Mouse (Mus musculus): ENCODE measurements around the gene Ppp2r3c. TPM values are rescaled to one million over a fixed set of nuclear protein-coding genes. Genes with fewer than 3 reads are reported as not detected.

The Ppp2r3c gene
- total and polyA plus RNA-seq, 2 experiments from 2014 or later, result 4.0 to 10.1 TPM

DNA sequence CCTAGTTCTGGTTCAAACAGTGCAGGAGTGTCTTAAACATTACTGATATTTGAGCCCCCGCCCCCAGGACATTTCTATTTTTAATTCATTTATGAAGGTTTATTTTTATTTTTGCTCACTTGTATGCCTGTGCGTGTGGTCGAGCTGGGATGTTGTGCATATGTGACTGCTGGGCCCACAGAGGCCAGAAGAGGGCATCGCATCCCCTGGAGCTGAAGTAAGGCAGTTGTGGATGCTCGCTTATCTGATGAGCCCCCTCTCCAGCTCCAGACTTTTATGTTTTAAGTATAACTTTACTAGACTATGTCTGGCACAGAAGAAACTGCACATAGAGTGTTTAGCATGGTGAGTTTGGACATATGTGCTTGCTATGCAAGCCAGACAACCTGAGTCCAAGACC, 11.1 kb upstream of the Ppp2r3c start:
- ATAC-seq (ENCODE audit: insufficient read depth, low read depth) (no peak), DNase-seq (ENCODE audit: low spot score) (no peak)
- 85% methylated on average over 5 of the region's 5 CpGs for WGBS
- Histone ChIP-seq H3K9me3 (replicated peaks; ENCODE audit: control insufficient read depth, low read length) (no peaks in the 10 kb centered on the region), H3K9ac (replicated peaks; ENCODE audit: low read depth, low read length) (no peak overlapping the region), H3K4me1 (ENCODE audit: control insufficient read depth, insufficient read depth) (no peaks in the 10 kb centered on the region), H3K27ac (ENCODE audit: low read depth) (no peak overlapping the region), H3K36me3 (replicated peaks; ENCODE audit: control insufficient read depth, insufficient read depth, low read length) (no peaks in the 10 kb centered on the region), H3K27me3 (ENCODE audit: control insufficient read depth, insufficient read depth, low read length) (no peaks in the 10 kb centered on the region), H3K4me3 (ENCODE audit: low read depth, low read length) (no peak overlapping the region), H3K4me2 (ENCODE audit: low read depth, low read length) (no peak overlapping the region)
- TF ChIP-seq CTCF (IDR thresholded peaks at IDR 0.05; ENCODE audit: low read depth) (no peak), EP300 (IDR thresholded peaks at IDR 0.05; ENCODE audit: low read depth) (no peak)

DNA sequence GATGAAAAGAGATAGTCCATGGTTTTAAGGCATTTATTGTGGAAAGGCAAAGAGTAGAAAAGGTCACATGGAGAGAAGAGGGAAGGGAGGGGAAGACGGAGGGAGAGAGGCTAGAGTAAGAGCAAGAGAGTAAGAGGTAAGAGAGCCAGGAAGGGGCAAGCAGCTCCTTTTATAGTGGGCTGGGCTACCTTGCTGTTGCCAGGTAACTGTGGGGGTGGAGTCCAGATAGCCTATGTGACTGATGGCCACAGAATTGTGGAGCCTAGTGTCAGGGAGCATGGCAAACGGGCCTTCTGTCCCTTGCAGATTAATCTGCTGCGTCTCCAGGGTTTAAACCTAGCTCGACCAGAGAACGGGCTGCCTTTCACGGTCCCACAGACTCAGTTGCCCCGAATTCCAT, 9.0 kb upstream of the Ppp2r3c start:
- Histone ChIP-seq H3K27me3 (ENCODE audit: control insufficient read depth, insufficient read depth, low read length) (no peaks in the 10 kb centered on the region), H3K4me3 (ENCODE audit: low read depth, low read length) (no peak overlapping the region), H3K9ac (replicated peaks; ENCODE audit: low read depth, low read length) (no peak overlapping the region), H3K9me3 (replicated peaks; ENCODE audit: control insufficient read depth, low read length) (no peaks in the 10 kb centered on the region), H3K36me3 (replicated peaks; ENCODE audit: control insufficient read depth, insufficient read depth, low read length) (no peaks in the 10 kb centered on the region), H3K27ac (ENCODE audit: low read depth) (no peak overlapping the region), H3K4me1 (ENCODE audit: control insufficient read depth, insufficient read depth) (no peaks in the 10 kb centered on the region), H3K4me2 (ENCODE audit: low read depth, low read length) (no peak overlapping the region)
- TF ChIP-seq CTCF (IDR thresholded peaks at IDR 0.05; ENCODE audit: low read depth) (no peak), EP300 (IDR thresholded peaks at IDR 0.05; ENCODE audit: low read depth) (no peak)
- WGBS, result 86% methylated on average over 7 of the region's 7 CpGs
- DNase-seq (ENCODE audit: low spot score) (no peak), ATAC-seq (ENCODE audit: insufficient read depth, low read depth) (no peak)

DNA sequence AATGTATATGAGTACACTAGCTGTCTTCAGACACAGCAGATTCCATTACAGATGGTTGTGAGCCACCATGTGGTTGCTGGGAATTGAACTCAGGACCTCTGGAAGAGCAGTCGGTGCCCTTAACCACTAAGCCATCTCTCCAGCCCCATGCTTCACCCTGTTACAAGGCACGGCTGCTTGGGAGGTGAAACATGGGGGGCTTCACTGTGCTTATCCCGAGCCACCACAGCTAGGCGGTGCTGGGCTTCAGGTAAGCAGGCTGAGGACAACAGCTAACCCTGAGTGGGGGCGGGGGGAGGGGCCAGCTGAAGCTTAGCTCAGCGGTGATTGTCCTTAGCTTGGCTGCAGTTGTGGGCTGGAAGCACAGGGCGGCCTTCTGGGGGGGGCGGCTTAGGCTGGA, 6.7 kb upstream of the Ppp2r3c start:
- WGBS, result 72% methylated on average over 8 of the region's 8 CpGs
- no peak for DNase-seq (ENCODE audit: low spot score)

DNA sequence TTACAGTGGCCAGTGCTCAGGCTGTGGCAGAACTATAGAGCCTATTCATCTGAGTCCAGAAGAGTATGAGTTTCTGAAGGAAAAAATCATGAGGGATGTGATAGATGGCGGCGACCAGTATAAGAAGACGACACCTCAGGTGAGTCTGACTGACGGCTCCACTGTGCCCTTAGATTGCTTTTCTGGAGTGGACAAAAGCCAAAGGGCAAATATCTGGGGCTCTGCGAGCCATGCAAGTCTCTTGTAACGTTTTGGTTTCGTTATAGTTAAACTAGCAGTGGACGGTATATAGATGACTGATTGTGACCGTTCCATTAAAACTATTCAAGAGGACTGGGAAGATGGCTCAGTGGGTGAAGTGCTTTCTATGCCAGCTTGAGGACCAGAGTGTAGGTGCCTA, 5.9 kb upstream of the Ppp2r3c start:
- DNase-seq (ENCODE audit: low spot score) (no peak), ATAC-seq (ENCODE audit: insufficient read depth, low read depth) (no peak)
- TF ChIP-seq EP300 (IDR thresholded peaks at IDR 0.05; ENCODE audit: low read depth) (no peak), CTCF (IDR thresholded peaks at IDR 0.05; ENCODE audit: low read depth) (no peak)
- peaks cover 5% of the 10 kb centered on the region for H3K4me1 ChIP-seq (ENCODE audit: control insufficient read depth, insufficient read depth)
- H3K27ac ChIP-seq (ENCODE audit: low read depth), result no peak overlapping the region
- 91% methylated on average over 9 of the region's 9 CpGs for WGBS
- no peak overlapping the region for H3K4me2 ChIP-seq (ENCODE audit: low read depth, low read length)
- H3K9ac ChIP-seq (replicated peaks; ENCODE audit: low read depth, low read length), result no peak overlapping the region
- H3K4me3 ChIP-seq (ENCODE audit: low read depth, low read length), result no peak overlapping the region
- no peaks in the 10 kb centered on the region for H3K9me3 ChIP-seq (replicated peaks; ENCODE audit: control insufficient read depth, low read length)
- H3K27me3 ChIP-seq (ENCODE audit: control insufficient read depth, insufficient read depth, low read length), result no peaks in the 10 kb centered on the region
- H3K36me3 ChIP-seq (replicated peaks; ENCODE audit: control insufficient read depth, insufficient read depth, low read length), result no peaks in the 10 kb centered on the region

More for the DNA sequence above, 6.7 kb upstream of the Ppp2r3c start:
- no peaks in the 10 kb centered on the region for H3K36me3 ChIP-seq (replicated peaks; ENCODE audit: control insufficient read depth, insufficient read depth, low read length)
- H3K4me2 ChIP-seq (ENCODE audit: low read depth, low read length), result no peak overlapping the region
- no peak overlapping the region for H3K27ac ChIP-seq (ENCODE audit: low read depth)
- H3K27me3 ChIP-seq (ENCODE audit: control insufficient read depth, insufficient read depth, low read length), result no peaks in the 10 kb centered on the region
- TF ChIP-seq CTCF (IDR thresholded peaks at IDR 0.05; ENCODE audit: low read depth) (no peak), EP300 (IDR thresholded peaks at IDR 0.05; ENCODE audit: low read depth) (no peak)
- no peaks in the 10 kb centered on the region for H3K9me3 ChIP-seq (replicated peaks; ENCODE audit: control insufficient read depth, low read length)
- H3K9ac ChIP-seq (replicated peaks; ENCODE audit: low read depth, low read length), result no peak overlapping the region
- no peaks in the 10 kb centered on the region for H3K4me1 ChIP-seq (ENCODE audit: control insufficient read depth, insufficient read depth)
- no peak for ATAC-seq (ENCODE audit: insufficient read depth, low read depth)
- no peak overlapping the region for H3K4me3 ChIP-seq (ENCODE audit: low read depth, low read length)

DNA sequence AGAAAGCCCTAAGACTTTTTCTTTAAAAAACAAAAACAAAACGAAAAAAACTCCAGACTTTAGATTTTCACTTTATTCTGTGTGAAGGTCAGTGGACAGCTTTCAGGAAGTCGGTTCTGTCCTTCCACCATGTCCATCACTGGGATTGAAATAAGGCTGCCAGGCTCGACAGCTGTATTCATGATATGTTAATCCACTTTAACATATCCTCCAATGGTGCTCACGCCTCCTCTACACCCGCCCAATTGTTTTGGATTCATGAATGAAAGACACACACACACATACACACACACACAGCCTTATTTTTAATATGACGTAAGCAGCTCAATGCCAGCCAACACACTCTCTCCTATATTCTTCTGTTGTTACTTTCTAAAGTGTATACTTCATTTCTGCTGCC, 4.8 kb upstream of the Ppp2r3c start:
- DNase-seq (ENCODE audit: low spot score) (no peak), ATAC-seq (ENCODE audit: insufficient read depth, low read depth) (no peak)
- Histone ChIP-seq H3K9ac (replicated peaks; ENCODE audit: low read depth, low read length) (no peak overlapping the region), H3K9me3 (replicated peaks; ENCODE audit: control insufficient read depth, low read length) (no peaks in the 10 kb centered on the region), H3K27me3 (ENCODE audit: control insufficient read depth, insufficient read depth, low read length) (no peaks in the 10 kb centered on the region), H3K4me2 (ENCODE audit: low read depth, low read length) (no peak overlapping the region), H3K36me3 (replicated peaks; ENCODE audit: control insufficient read depth, insufficient read depth, low read length) (no peaks in the 10 kb centered on the region), H3K27ac (ENCODE audit: low read depth) (peak overlapping the region; percentile 32), H3K4me3 (ENCODE audit: low read depth, low read length) (no peak overlapping the region), H3K4me1 (ENCODE audit: control insufficient read depth, insufficient read depth) (peaks cover 9% of the 10 kb centered on the region)
- TF ChIP-seq EP300 (IDR thresholded peaks at IDR 0.05; ENCODE audit: low read depth), result no peak
- no peak for TF ChIP-seq CTCF (IDR thresholded peaks at IDR 0.05; ENCODE audit: low read depth)
- WGBS, result 78% methylated on average over 6 of the region's 6 CpGs

DNA sequence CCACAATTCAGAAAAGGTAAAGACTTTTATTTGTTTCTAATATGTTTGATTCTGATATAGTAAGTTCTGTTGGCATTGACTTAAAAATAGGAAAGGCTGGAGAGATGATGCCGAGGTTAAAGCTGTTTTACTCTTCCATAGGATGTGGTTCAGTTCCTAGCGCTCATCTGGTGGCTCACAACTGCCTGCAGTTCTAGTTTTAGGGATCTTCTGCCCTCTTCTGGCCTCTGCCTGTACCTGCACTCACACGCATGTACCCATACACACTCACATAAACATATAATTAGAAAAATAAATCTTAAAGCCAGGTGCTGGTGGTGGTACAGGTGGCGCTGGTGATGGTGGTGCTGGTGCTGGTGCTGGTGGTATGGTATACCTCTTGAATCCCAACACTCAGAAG, 3.6 kb upstream of the Ppp2r3c start:
- Histone ChIP-seq H3K4me3 (ENCODE audit: low read depth, low read length) (no peak overlapping the region), H3K4me2 (ENCODE audit: low read depth, low read length) (no peak overlapping the region), H3K9ac (replicated peaks; ENCODE audit: low read depth, low read length) (no peak overlapping the region), H3K27me3 (ENCODE audit: control insufficient read depth, insufficient read depth, low read length) (no peaks in the 10 kb centered on the region), H3K4me1 (ENCODE audit: control insufficient read depth, insufficient read depth) (peaks cover 16% of the 10 kb centered on the region), H3K36me3 (replicated peaks; ENCODE audit: control insufficient read depth, insufficient read depth, low read length) (no peaks in the 10 kb centered on the region), H3K9me3 (replicated peaks; ENCODE audit: control insufficient read depth, low read length) (no peaks in the 10 kb centered on the region), H3K27ac (ENCODE audit: low read depth) (no peak overlapping the region)
- DNase-seq (ENCODE audit: low spot score) (no peak), ATAC-seq (ENCODE audit: insufficient read depth, low read depth) (no peak)
- WGBS, result 94% methylated on average over 4 of the region's 4 CpGs
- TF ChIP-seq CTCF (IDR thresholded peaks at IDR 0.05; ENCODE audit: low read depth) (no peak), EP300 (IDR thresholded peaks at IDR 0.05; ENCODE audit: low read depth) (no peak)
